Mouse (Mus musculus): ENCODE measurements around the gene Stox2.

DNA sequence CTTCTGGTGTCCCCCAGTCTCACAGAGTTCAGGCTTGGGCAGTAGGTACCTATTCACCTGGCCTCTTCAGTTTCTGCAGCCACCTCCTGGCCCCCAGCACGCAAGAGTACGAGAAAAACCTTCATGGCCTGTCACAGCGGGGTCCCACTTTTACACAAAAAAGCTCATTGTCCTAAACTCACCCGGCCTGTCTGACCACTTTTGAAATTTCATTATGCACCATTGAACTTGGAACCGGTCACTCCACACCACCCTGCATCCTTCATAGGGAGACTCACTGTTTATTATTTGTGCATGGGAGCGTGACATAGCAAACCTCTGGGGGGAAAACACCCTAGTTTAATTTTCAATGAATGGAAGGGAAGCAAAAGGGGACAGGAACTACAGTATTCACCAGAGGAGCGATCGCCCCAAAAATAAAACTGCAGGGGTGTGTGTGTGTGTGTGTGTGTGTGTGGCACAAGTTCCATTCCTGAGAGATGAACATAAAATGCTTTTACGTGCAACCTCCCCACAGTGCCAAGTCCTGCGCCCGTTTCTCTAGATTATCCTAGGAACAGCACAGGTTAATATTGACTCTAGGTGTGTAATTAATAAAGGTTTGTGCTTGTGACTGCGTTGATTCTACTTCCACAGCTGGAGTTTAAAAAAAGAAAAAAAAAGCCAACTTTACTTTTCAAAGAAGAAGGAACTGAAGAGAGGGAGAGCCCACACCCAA lies 36.4 kb upstream of the Stox2 start:
- TF ChIP-seq CTCF (IDR thresholded peaks at IDR 0.05; ENCODE audit: insufficient read depth, low read depth, low read length) (no peak), POLR2A (IDR thresholded peaks at IDR 0.05; ENCODE audit: insufficient read depth, low read depth, low read length) (no peak)
